Mouse (Mus musculus): ENCODE data around the gene Entpd1.

DNA sequence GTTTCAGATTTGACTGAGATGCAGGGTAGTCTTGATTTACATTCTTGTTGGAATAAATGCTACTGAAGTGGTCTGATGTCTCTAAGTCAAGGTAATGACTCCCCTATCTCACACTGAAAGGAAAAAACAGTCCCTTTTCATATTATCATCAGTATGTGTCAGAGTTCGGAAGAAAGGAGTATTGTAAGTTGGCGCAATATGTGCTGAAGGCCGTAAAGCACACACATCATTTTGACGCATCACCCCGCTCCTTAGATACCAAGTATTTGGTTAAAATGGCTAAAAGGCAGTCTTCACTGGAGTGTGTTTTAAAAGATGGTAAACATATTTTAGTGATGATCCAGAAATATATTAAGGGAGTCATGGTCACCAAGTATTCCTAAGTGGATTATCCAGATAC lies 125.4 kb downstream of the Entpd1 start:
- TF ChIP-seq POLR2A (IDR thresholded peaks at IDR 0.05; ENCODE audit: extremely low read depth, insufficient read depth, low read length) (no peak), CTCF (IDR thresholded peaks at IDR 0.05; ENCODE audit: low read depth, low read length) (no peak)
